Mouse (Mus musculus): ENCODE data around the gene Il21r.

Gene Il21r

GRCm38 (mm10) chr7:125638376-125638775 lies 35.1 kb downstream of the Il21r start:
- DNase-seq (ENCODE audit: low spot score in 2 of 2): no peak

GRCm38 (mm10) chr7:125638870-125639386 lies 35.7 kb downstream of the Il21r start:
- no peak for DNase-seq (ENCODE audit: low spot score in 2 of 2)

DNA sequence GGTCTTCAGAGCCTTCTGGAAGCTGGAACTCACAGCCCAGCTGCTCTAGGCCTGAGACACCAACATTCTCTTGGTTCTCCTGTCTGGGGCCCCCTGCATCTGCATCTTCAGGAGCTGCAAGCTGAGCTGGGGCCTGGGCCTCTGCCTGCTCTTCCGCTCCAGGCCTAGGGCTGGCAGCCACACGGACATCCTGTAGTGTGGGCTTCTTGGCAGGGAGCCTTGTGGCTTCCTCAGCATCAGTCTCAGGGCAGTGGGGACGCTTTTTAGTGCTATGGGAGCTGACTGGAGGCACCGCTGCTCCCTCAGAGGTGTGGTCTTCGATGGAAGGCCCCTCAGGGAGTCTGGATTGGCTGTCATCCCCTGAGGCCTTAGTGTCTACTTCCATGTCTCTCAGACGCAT lies 40.7 kb downstream of the Il21r start:
- DNase-seq (ENCODE audit: low spot score in 2 of 2): no peak

GRCm38 (mm10) chr7:125645413-125645812 lies 42.2 kb downstream of the Il21r start:
- DNase-seq (ENCODE audit: low spot score in 2 of 2): no peak

DNA sequence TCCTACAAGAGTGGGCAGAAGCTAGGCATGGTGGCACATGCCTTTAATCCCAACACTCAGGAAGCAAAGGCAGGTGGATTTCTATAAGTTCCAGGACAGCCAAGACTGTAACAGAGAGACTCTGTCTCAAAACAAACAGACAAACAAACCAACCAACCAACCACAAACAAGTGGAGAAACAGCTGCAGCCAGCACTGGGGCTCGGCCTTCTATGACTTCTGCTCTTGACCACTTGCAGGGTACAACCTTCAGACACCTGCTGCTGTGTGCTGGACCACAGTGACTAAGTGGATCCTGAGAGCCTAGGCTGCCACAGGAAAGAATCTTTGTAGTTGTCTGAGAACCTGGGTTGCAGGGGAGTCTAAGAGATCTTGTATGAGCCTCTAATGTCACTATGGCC lies 45.8 kb downstream of the Il21r start:
- DNase-seq (ENCODE audit: low spot score in 2 of 2): no peak

DNA sequence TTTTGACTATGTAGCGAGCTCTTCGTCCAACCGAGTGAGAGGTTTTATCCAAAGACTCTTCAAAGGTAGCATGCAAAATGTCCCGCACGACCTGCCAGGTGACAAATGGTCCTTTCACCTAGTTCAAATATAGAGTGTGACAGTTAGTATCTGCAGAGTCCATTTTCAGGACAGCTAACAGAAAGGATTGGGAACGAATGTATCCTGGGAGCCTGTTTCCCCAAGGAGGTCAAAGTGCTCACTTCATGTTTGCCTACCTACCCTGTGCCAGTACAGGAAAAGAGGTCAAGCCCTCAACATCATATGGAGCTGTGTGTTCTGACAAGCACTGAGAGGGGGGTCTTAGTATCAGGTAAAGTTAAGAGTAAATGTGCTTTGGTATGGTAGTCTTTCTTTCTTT lies 54.3 kb downstream of the Il21r start:
- DNase-seq (ENCODE audit: low spot score in 2 of 2): no peak

GRCm38 (mm10) chr7:125663654-125664053 lies 60.4 kb downstream of the Il21r start:
- DNase-seq (ENCODE audit: low spot score in 2 of 2): no peak

DNA sequence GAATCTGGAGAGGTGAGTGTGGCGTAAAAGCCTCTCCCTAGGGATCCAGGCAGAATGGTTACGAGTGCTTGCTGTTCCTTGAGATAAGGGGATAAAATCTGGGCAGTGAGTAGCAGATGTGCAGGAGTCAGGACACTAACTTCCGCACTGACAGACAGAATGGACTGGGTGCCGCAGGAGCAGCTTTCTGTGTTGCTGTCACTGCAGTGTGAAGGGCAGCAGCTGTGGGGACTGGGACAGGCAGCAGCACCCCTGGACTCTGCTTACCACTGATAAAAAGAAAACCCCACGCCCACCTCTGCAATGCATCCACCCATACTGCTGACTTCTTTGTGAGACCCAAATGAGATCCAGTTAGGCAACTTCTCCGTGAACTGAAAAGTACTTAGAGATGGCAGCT lies 67.6 kb downstream of the Il21r start:
- no peak for DNase-seq (ENCODE audit: low spot score in 2 of 2)

DNA sequence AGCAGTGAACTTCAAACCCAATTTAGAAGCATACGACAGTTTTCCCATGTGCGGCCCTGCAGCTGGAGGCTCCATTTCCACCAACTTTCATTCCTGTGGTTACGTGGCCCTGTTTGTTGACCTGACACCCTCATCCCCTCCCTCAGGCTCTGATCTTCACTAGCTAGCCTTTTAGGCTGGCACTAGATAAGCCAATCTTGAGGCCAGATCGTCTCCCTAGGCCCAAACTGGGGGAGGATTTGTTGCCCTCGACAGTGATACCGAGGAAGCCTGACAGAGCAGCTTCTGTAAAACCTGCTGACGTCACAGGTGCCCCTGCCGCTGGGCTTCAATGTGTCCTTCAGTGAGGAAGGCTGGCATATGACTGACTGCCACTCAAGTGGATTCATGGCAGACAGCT lies 68.2 kb downstream of the Il21r start:
- DNase-seq (ENCODE audit: low spot score in 2 of 2): no peak

DNA sequence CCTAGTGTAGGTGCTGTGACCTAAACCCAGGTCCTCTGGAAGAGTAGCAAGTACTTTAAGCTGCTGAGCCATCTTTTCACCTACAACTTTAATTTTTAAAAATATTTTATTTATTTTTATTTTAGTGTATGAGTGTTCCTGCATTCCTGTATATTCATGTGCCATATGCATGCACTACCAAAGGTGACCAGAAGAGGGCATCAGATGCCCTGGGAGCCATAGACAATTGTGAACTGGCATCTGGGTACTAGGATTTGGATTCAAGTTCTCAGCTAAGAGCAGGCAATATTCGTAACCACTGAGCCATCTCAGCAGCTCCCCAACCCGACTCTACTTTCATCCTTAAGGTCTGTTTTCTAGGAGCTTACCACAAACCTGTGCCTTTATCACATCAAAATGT lies 71.7 kb downstream of the Il21r start:
- DNase-seq (ENCODE audit: low spot score in 2 of 2): no peak

GRCm38 (mm10) chr7:125678756-125679155 lies 75.5 kb downstream of the Il21r start:
- no peak for DNase-seq (ENCODE audit: low spot score in 2 of 2)

GRCm38 (mm10) chr7:125679936-125680335 lies 76.7 kb downstream of the Il21r start:
- DNase-seq (ENCODE audit: low spot score in 2 of 2): no peak

Measured in urinary bladder, postnatal 4 days (tissue).